Mouse (Mus musculus) neural tube, embryonic 11.5 days (tissue): ENCODE measurements around the gene Cdk14. TPM values are rescaled to one million over a fixed set of nuclear protein-coding genes. Genes with fewer than 3 reads are reported as not detected.

ENCODE experiments used
- ATAC-seq: fragments of 200-750 bp; cut with Nextera tagmentation; 2 replicates; pipeline ENCODE4 v1.8.0; 2017; ENCODE audit warnings: moderate number of reproducible peaks, mild to moderate bottlenecking, moderate TSS enrichment, moderate library complexity; ENCODE audit not compliant: insufficient read depth, low FRiP score, low TSS enrichment
- DNase-seq: peaks from one replicate; pipeline ENCODE4 v3.0.0-alpha.2; 2015; ENCODE audit warnings: low spot score
- H3K27ac ChIP-seq: fragments of 300-500 bp; sonication (generic); 2 replicates; pipeline ENCODE4 v1.5.1; 2014; ENCODE audit warnings: low read depth, mild to moderate bottlenecking, low read length
- H3K27me3 ChIP-seq: fragments of 300-500 bp; sonication (generic); 2 replicates; pipeline ENCODE4 v1.6.1; 2014; ENCODE audit warnings: mild to moderate bottlenecking, low read length, mixed read lengths; ENCODE audit not compliant: control insufficient read depth, insufficient read depth
- H3K36me3 ChIP-seq: fragments of 300-500 bp; sonication (generic); 2 replicates; pipeline ENCODE4 v1.6.1; 2014; ENCODE audit warnings: mild to moderate bottlenecking, low read length, moderate library complexity, mixed read lengths; ENCODE audit not compliant: control insufficient read depth, insufficient read depth
- H3K4me1 ChIP-seq: fragments of 300-500 bp; sonication (generic); 2 replicates; pipeline ENCODE4 v1.6.1; 2014; ENCODE audit warnings: low read length, mixed read lengths; ENCODE audit not compliant: control insufficient read depth, insufficient read depth
- H3K4me2 ChIP-seq: fragments of 300-500 bp; sonication (generic); 2 replicates; pipeline ENCODE4 v1.6.1; 2014; ENCODE audit warnings: low read depth, mild to moderate bottlenecking, moderate library complexity
- H3K4me3 ChIP-seq: fragments of 300-500 bp; sonication (generic); 2 replicates; pipeline ENCODE4 v1.5.1; 2014; ENCODE audit warnings: low read depth, low read length
- H3K9ac ChIP-seq: fragments of 300-500 bp; sonication (generic); 2 replicates; pipeline ENCODE4 v1.6.1; 2014; ENCODE audit warnings: mild to moderate bottlenecking, low read length
- H3K9me3 ChIP-seq: fragments of 300-500 bp; sonication (generic); 2 replicates; pipeline ENCODE4 v1.6.1; 2016; ENCODE audit warnings: low read length; ENCODE audit not compliant: control insufficient read depth
- WGBS: fragments of 180-500 bp; shearing (Covaris S2); extraction: QIAGEN DNeasy Blood & Tissue Kit; methylation state at CpG from one replicate; pipeline ENCODE4 v1.1.7; 2014; 5-methylcytosine and 5-hydroxymethylcytosine counted together
- polyA plus RNA-seq: library from polyadenylated mRNA; unstranded; fragments of >200 nt; fragmentation: Nextera tagmentation; extraction: Ambion mirVana; gene quantifications from 2 replicates; pipeline ENCODE4 v1.2.1, GENCODE M21; 2014

Gene Cdk14
- polyA plus RNA-seq, 1 experiment from 2014 or later, result 29.5 TPM

DNA sequence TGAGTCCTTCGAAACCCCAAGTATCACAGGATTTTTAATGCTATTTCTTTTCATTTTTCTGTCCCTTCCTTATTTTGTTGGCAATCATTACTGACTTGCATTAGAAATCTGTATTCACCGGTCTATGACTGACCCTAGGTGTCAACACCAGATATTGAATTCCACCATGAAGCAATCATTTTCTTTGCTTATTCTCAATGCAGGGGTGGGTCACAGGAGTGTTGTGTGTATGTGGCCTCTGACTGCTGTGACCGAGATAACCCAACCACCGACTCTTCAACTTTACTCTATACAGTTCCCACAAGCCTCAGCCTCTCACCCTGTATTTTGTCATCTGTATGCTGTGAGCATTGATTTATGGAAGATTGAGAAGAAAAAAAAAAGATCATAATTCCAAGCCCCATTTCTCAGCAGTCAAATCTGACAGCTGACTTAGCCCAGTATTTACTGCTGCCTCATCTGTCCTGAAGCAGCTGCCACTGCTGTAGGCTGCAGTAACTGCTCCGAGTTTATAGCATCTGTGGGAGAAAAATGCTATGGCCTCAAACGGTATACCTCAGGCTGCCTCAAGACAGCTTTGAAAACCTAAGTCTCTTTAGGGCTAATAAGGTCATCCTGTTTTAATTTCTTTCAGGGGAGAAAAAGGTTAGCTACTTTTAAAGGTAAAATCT lies 128.7 kb downstream of the Cdk14 start:
- H3K4me1 ChIP-seq, result no peaks in the 10 kb centered on the region
- no peaks in the 10 kb centered on the region for H3K27me3 ChIP-seq
- WGBS, result 64% methylated on average over 6 of the region's 6 CpGs
- no peaks in the 10 kb centered on the region for H3K36me3 ChIP-seq
- H3K4me2 ChIP-seq, result no peak overlapping the region
- no peak overlapping the region for H3K27ac ChIP-seq
- H3K9me3 ChIP-seq, result no peaks in the 10 kb centered on the region
- H3K9ac ChIP-seq, result no peak overlapping the region
- ATAC-seq (0 out of 2 replicates have a peak, but pooled peaks have one; percentile 39), DNase-seq (no peak)
- H3K4me3 ChIP-seq, result no peak overlapping the region

- Histone ChIP-seq H3K27me3 (no peaks in the 10 kb centered on the region), H3K36me3 (no peaks in the 10 kb centered on the region), H3K4me3 (no peak overlapping the region), H3K27ac (no peak overlapping the region), H3K9me3 (no peaks in the 10 kb centered on the region), H3K4me2 (no peak overlapping the region), H3K4me1 (no peaks in the 10 kb centered on the region), H3K9ac (no peak overlapping the region)
- DNase-seq (no peak), ATAC-seq (no peak)
- 81% methylated on average over 4 of the region's 4 CpGs for WGBS
These were observed 129.4 kb downstream of the Cdk14 start for GRCm38 (mm10) chr5:5290714-5291113.

- DNase-seq (no peak), ATAC-seq (no peak)
- 83% methylated on average over 3 of the region's 3 CpGs for WGBS
These were observed 134.2 kb downstream of the Cdk14 start for GRCm38 (mm10) chr5:5285876-5286275.

DNA sequence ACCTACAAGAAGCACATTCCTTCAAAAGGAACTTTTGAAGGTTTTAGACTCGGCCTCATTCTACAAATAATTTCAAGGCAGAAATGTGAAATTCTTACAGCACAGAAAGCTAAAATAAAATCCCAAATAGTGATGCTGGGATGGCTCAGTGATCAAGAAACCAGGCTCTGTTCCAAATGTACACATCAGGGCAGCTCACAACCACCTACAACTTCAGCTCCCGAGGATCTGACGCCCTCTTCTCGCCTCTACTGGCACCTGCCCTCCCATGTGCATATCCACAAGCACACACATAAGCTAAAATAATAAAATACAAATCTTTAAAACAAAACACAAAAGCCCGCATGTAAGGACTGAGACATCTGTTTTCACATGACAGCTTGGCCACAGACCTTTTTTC lies 135.6 kb downstream of the Cdk14 start:
- Histone ChIP-seq H3K27me3 (no peaks in the 10 kb centered on the region), H3K4me3 (no peak overlapping the region), H3K27ac (no peak overlapping the region), H3K4me2 (no peak overlapping the region), H3K9ac (no peak overlapping the region), H3K36me3 (no peaks in the 10 kb centered on the region), H3K9me3 (no peaks in the 10 kb centered on the region), H3K4me1 (no peaks in the 10 kb centered on the region)
- ATAC-seq (no peak), DNase-seq (no peak)
- WGBS, result 91% methylated on average over 5 of the region's 5 CpGs

More at GRCm38 (mm10) chr5:5285876-5286275, 134.2 kb downstream of the Cdk14 start:
- no peak overlapping the region for H3K9ac ChIP-seq
- no peaks in the 10 kb centered on the region for H3K4me1 ChIP-seq
- no peak overlapping the region for H3K4me2 ChIP-seq
- H3K27ac ChIP-seq, result no peak overlapping the region
- H3K36me3 ChIP-seq, result no peaks in the 10 kb centered on the region
- H3K4me3 ChIP-seq, result no peak overlapping the region
- no peaks in the 10 kb centered on the region for H3K9me3 ChIP-seq
- no peaks in the 10 kb centered on the region for H3K27me3 ChIP-seq

DNA sequence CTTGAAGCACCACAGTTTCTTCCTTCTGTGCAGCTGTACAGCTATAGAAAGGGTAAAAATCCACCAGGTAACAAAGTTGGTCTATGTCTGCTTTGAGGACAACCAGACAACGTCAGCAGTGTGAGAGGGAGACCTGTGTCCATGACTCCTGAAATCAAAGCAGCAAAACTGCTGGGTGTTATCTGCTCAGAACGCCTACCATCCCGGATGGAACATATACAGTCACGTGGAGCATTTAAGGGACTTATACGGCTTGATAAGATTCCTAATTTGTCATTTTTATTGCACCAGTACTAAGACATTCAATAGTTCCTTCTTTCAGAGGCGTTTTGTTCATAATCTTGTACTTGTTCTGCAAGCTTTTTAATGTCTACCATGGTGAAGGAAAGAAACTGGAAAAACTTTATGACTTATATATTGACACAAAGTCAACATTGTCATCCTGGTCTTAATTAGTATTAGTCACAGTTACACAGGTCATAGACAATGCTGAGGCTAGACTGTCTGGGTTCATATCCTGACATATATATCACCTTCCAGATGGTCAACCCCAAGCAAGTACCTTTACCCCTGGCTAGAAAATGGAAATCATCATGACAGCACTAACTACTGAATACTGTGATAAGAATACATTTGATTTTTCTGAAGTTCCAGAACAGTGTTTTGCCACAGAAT lies 136.2 kb downstream of the Cdk14 start:
- no peak overlapping the region for H3K4me2 ChIP-seq
- WGBS, result 87% methylated on average over 6 of the region's 6 CpGs
- H3K27ac ChIP-seq, result no peak overlapping the region
- H3K36me3 ChIP-seq, result no peaks in the 10 kb centered on the region
- H3K4me3 ChIP-seq, result no peak overlapping the region
- no peaks in the 10 kb centered on the region for H3K9me3 ChIP-seq
- DNase-seq (no peak), ATAC-seq (no peak)
- no peak overlapping the region for H3K9ac ChIP-seq
- no peaks in the 10 kb centered on the region for H3K4me1 ChIP-seq
- H3K27me3 ChIP-seq, result no peaks in the 10 kb centered on the region

- Histone ChIP-seq H3K27ac (no peak overlapping the region), H3K4me2 (no peak overlapping the region), H3K36me3 (no peaks in the 10 kb centered on the region), H3K9me3 (no peaks in the 10 kb centered on the region), H3K27me3 (no peaks in the 10 kb centered on the region), H3K9ac (no peak overlapping the region), H3K4me3 (no peak overlapping the region), H3K4me1 (no peaks in the 10 kb centered on the region)
- DNase-seq (no peak), ATAC-seq (no peak)
- WGBS, result 96% methylated on average over 5 of the region's 5 CpGs
These were observed 137.7 kb downstream of the Cdk14 start for GRCm38 (mm10) chr5:5282425-5282824.

DNA sequence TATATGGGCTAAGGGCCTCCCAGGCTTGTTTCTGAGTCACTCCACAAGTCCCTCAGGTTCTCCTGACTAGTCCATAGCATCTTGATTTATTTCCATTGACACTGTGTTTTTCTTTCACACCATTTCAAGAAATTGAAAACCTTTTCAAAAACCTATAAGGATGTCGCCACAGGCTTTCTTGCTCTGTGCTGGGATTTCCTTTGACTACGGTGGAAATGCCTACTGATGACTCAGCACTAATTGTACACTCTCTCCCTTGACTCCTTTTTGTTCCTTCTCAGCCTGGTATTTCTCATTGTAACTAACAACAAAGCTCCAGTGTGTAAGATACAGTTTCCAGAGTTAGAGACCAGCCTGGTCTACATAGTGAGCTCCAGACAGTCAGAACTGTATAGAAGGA lies 144.8 kb downstream of the Cdk14 start:
- no peaks in the 10 kb centered on the region for H3K9me3 ChIP-seq
- H3K4me2 ChIP-seq, result no peak overlapping the region
- no peak overlapping the region for H3K9ac ChIP-seq
- DNase-seq, result no peak
- H3K4me3 ChIP-seq, result no peak overlapping the region
- H3K36me3 ChIP-seq, result no peaks in the 10 kb centered on the region
- 61% methylated on average over 2 of the region's 2 CpGs for WGBS
- H3K27ac ChIP-seq, result no peak overlapping the region
- H3K4me1 ChIP-seq, result no peaks in the 10 kb centered on the region
- no peaks in the 10 kb centered on the region for H3K27me3 ChIP-seq
- no peak for ATAC-seq

GRCm38 (mm10) chr5:5274318-5274717 lies 145.8 kb downstream of the Cdk14 start:
- Histone ChIP-seq H3K9me3 (no peaks in the 10 kb centered on the region), H3K27ac (no peak overlapping the region), H3K4me2 (no peak overlapping the region), H3K36me3 (no peaks in the 10 kb centered on the region; the same call in 1 of the 2 replicates), H3K27me3 (no peaks in the 10 kb centered on the region), H3K9ac (no peak overlapping the region), H3K4me3 (no peak overlapping the region), H3K4me1 (no peaks in the 10 kb centered on the region)
- ATAC-seq, result no peak
- DNase-seq, result no peak
- WGBS, result 75% methylated on average over 6 of the region's 6 CpGs

DNA sequence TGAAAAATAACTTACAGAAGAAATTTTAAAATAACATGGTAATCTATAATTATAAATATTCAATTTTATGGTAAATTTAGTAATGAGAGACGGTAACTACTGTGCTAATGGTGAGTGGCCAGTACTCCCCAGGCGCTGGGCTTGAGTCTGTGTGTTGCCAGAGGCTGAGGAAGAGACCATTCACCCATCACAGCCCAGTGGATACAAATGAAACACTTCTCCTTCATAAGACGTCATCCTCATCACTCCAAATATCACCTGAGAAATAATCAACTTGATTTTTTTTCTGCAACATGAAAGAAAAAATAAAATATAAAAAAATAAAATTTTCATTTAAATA lies 153.4 kb downstream of the Cdk14 start:
- no peak overlapping the region for H3K9ac ChIP-seq
- no peaks in the 10 kb centered on the region; the same call in 1 of the 2 replicates for H3K36me3 ChIP-seq
- H3K4me2 ChIP-seq, result no peak overlapping the region
- H3K4me3 ChIP-seq, result no peak overlapping the region
- H3K27ac ChIP-seq, result no peak overlapping the region
- WGBS, result 82% methylated on average over 3 of the region's 3 CpGs
- no peak for ATAC-seq
- no peaks in the 10 kb centered on the region for H3K9me3 ChIP-seq
- no peaks in the 10 kb centered on the region for H3K4me1 ChIP-seq
- H3K27me3 ChIP-seq, result no peaks in the 10 kb centered on the region
- no peak for DNase-seq
